Mouse (Mus musculus) kidney, adult 18-20 months (tissue): ENCODE measurements around the gene Taf6.
A peak's percentile ranks its signal among the peaks of the same experiment; 100 is the strongest.

Experiments
- DNase-seq: peaks from one replicate; pipeline ENCODE4 v3.0.0; 2021

Taf6 gene

DNA sequence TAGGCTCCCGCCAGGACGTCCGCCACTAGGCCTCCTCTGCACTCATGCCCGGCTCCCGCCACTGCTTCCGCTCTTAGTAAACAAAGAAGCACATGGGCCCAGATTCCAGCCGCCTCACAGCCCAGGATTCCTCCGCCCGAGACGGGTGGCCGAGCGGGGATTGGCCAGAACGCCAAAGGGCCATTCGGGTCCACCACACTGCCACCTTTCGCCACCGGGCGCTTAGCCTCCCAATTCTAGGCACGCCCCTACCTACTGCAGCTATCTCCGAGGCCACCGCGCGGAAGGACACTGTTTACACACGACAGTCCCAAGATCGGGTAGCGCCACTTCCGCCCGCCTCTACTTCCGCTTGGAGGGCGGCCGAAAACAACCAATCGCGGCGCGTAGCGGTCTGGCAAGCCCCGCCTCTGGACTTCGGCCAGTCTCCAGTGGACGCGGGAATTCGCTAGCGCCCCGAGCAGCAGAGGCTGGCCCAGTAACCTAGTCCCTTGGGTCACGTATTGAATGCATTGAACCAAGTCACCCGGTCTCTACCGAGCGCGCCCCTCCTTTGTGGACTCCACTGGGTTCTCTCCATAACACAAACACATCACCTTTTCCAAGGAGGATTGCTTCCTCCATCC lies 16.2 kb downstream of the Taf6 start:
- DNase-seq: peak; percentile 98

DNA sequence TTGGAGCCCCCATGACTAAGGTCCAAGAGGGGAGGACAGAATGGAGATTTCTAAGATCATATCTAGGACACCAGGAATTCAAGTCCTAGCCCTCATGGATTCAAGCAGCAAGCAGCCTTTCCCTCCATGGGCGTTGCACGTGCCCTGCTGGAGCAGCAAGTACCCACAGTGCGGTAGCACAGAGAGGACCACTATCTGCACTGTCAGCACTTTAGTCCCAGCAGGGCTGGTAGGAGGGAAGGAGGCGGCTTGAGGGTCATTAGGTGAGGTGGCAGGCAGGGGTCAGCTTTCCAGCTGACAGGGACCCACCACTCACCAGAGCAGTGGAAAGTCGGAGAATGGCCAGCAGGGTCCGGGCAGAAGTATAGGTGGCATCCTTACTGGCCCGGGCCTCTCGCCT lies 21.7 kb downstream of the Taf6 start:
- DNase-seq: no peak

DNA sequence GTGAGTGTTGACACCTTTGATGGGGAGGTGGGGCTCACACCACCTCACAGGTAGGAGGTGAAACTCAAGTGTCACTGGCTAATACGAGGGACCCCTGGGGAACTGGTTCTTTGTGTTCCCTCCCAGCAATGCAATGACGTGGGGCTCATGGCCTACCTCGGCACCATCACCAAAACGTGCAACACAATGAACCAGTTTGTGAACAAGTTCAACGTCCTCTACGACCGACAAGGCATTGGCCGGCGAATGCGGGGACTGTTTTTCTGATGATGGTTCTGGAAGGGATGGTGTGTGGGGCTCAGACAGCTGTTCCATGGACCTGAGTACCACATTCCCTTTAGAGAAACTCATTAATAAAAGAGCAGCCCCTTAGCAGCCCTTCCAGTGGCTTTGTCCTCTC lies 23.6 kb downstream of the Taf6 start:
- no peak for DNase-seq

DNA sequence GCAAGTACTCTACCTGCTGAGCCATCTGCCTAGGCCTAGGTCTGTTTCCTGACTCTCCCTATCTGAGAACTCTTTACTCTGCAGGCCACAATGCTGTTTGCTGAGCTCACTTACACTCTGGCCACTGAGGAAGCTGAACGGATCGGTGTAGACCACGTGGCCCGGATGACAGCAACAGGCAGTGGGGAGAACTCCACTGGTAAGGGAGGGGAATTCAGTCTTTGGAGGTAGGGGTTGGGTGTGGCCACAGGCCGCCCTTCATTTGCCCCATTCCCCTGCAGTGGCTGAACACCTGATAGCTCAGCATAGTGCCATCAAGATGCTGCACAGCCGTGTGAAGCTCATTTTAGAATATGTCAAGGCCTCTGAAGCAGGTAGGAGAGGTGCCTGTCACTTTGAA lies 24.2 kb downstream of the Taf6 start:
- DNase-seq: no peak

DNA sequence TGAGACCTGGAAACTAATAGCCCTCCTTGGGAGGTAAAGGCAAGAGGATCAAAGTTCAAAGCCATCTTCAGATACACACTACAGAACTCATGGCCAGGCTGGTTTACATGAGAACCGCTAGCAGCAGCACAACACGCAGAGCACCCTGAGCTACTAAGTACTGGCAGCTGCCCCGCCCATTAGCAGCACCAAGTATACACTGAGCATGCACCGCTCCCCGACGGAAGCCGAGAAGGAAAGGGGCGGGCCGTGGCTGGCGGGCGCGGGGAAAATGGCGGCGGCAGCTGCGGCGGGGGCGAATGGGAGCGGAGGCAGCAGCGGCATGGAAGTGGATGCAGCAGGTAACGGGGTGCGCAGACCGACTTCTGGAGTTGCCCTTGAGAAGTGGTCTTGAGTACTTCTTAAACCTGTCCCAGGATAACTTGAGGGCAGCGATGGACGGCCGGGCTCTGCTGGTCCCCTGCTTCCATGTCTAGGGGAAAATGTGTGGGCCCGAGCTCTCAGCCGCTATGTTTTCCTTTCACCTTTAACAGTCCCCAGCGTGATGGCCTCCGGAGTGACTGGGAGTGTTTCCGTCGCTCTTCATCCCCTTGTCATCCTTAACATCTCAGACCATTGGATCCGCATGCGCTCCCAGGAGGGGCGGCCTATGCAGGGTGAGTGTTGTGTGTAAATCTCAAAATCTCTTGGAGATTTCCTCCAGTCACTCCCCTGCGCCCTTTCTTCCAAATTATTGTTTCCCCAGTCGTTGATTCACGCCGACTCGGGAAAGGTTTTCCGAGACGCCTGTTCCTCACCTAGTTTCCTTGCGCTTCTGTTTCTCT lies 26.2 kb downstream of the Taf6 start, which contains the start of gene Cops6:
Cops6 (plus strand) TSS at position 230 of the 824 bp plus-strand sequence.
- DNase-seq: peak; percentile 94

DNA sequence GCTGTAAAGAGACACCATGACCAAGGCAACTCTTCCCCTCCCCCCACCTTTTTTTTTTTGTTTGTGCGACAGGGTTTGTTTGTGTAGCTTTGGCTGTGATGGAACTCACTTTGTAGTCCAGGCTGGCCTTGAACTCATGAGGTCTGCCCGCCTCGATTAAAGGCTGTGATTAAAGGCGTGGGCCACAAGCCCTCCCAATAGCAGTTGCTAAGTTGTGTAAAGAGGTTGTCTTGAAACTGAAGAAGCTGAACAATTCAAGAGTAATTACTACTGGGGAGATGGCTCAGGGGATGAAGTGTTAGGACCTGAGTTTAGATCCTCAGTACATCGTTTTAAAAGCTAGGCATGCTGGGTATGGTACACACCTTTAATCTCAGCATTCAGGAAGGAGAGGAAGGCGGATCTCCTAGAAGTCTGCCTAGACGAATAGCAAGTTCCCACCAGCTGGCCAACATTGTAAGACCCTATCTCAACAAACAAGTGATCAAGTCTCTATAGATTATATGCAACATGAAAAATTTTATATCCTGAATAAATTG lies 27.0 kb downstream of the Taf6 start:
- no peak for DNase-seq

DNA sequence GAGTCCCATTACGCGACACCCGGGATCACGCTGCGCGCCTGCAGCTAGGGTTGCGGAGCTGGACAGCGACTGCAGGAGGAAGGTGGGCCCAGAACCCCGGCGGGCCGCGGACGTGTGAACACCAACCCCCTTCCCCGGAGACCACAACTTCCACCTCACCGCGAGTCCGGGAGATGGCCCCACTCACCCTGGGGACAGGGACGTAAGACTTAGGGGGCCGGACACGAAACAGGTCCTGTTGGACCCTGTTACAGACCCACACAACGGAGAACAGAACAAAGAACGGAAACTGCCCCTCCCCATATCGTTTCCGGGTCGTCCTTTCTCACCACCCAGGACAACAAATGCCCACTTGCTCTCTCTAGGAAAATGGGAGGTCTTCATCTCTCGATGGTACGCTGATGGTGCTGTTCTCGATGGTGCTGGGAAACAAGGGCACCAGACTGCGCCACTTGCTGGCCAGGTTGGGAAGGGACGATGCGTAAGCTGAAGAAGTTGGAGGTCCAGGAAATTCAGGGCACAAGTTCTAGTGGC lies 31.7 kb downstream of the Taf6 start, which contains the start of gene Zfp113:
Zfp113 (minus strand) TSS at position 302 of the 534 bp plus-strand sequence.
- peak; percentile 87 for DNase-seq

DNA sequence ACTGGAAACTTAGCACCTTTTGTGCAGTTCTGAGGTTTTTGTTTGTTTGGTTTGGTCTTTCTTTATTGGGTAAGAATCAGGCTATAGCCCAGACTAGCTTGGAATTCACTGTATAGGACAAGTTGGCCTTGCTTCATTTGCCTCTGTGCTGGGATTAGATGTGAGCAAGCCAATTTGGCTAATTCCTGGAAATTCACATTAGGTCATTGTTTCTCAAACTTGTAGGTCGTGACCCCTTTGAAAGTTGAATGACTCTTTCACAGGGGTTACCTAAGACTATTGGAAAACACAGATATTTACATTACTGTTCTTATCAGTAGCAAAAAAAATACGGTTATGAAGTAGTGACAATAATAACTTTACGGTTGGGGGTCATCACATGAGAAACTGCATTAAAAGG lies 32.9 kb downstream of the Taf6 start:
- no peak for DNase-seq

DNA sequence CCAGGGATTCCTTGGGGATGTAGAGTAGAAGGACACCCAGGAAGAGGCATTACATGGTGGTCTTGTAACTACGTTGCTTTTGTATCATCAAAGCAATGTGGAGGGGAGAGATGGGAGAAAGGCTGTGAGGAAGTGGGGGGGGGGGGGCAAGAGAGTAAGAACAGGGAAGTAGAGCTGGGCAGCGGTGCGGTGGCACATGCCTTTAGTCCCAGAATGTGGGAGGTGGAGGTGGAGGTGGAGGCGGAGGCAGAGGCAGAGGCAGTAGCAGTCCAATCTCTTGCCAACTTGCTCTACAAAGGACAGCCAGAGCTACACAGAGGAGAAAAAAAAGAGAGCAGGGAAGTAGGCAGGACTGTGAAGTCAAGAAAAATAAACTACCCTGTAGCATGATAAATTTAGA lies 48.7 kb downstream of the Taf6 start:
- no peak for DNase-seq

DNA sequence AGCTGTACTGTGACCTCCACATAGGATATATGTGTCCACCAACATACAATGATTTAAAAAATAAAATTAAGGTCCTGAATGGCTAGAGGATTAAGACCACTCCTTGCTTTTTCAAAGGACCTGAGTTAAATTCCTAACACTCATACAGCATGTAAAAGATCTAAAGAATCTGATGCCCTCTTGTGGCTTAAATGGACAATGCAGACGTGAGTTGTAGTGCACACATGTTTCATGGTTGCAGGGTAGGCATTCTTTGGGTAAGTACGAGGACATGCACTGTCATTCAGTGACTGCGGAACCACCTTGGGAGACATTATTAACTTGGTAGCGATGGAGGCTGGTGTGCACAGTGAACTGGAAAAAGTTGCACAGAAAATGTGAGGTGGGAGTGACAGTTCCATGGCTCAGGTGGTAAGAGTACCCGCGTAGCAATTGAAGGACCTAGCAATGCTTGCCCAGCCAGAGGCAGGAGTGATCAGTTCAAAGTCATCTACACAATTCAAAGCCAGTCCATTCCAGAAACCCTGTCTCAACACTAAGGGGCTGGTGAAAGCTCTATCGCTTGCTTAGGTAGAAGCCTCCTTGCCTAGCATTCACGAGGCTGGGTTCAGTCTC lies 49.2 kb downstream of the Taf6 start:
- DNase-seq: peak; percentile 35

DNA sequence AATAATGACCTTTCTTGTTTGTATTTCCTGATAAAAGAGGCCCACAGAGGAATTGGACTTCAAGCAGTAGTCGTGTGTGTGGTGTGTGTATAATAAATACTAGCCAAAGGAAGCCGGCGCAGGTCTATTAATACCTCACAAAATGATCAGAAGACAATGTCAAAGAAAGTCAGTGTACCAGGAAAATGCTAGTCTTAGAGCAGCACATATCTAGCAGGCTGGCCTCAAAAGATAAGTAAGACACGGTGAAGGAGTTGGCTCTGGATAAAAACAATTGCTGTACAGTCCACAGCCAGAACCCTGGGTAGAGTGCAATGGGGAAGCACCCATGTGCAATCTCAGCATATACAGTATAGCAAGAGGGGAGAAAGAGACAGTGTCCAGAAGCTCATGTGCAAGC lies 50.0 kb downstream of the Taf6 start:
- no peak for DNase-seq

DNA sequence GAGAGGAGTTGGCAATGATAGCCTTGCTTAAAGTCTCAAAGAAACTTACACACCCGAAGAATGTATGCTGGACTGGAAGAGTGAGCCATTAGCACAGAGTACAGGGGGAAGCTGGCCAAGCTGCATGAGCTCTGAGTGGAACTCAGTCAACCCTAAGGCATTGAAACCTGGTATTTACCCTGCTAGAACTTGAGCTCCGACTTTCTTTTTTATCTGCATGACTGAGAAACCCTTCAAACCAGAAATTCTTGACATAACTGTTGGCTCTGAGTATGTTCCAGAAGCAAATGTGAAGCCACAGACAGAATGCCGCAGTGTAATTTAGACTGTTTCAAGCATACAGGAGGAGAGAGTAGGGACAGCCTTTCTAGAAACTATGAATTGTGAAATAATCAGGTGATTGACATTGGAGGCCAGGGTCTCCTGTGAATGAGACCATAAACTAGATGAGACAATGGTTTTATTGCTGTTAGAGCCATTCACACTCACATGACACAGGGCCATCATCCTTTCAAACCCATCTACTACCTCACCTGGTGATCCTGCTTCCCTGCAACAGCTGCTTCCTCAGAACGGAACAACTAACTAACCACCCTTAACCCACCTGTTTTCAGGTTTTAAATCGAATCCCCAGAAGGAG lies 54.7 kb downstream of the Taf6 start:
- DNase-seq: no peak
